In the genomic region with DNA sequence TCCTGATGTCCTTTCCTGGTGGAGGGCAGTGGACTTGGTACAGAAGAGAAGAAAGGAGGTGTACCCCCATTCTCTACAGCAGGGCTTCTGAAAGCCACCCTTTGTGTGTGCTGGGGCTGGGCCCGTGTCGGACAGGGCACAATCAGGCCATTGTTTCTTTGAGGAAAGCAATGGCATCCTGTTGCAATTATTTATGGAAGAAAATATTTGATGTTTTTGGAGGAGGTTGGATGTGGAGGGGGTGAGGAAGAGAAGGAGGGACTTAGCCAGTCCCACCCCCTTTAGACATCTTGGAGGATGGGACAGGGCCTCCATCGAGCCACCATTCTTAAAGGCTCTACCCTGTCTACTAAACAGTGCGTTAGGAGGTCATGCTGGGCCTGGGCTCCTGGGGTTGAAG, we compare ENCODE assay signal across 19 mouse cellular contexts.
A peak's percentile ranks its signal among the peaks of the same experiment; 100 is the strongest.
DNase-seq lines count a peak whose midpoint lies in the region; ATAC-seq and TF ChIP-seq lines count a peak whose summit lies in the region.
"Had no signal": no experiment of that assay in that cellular context is flagged by ENCODE, and none has a peak within 500 bp of the region (broad histone marks: within the 10 kb centered on the region; RNA-seq: fewer than 3 reads in every experiment).

No protein-coding gene starts in this region.

- TF ChIP-seq CTCF in kidney, postnatal 0 days (IDR thresholded peaks at IDR 0.05; ENCODE audit: low read depth) = no peak

- DNase-seq in heart, postnatal 36 days = no peak
- DNase-seq in kidney, postnatal 0 days (ENCODE audit: low spot score) = no peak
- DNase-seq in kidney, adult 11 months = no peak
- DNase-seq in retina, postnatal 1 day = peak; percentile 80
- no peak for DNase-seq in retina, embryonic 14.5 days (ENCODE audit: low spot score)
- no peak for DNase-seq in heart, postnatal 14 days
- DNase-seq: adrenal gland, postnatal 36 days; cerebellum, postnatal 14 days; gastrocnemius, postnatal 36 days; kidney, postnatal 10 days; left cerebral cortex, postnatal 4 days; midbrain, embryonic 14.5 days; thymus, postnatal 14 days had no signal

- intact Hi-C loops in heart, postnatal 36 days (cut with DNase I) = no loop called here
- intact Hi-C loops in heart, postnatal 14 days (cut with DNase I) = no loop called here

- H3K9me3 ChIP-seq in heart, embryonic 16.5 days (replicated peaks; ENCODE audit: control insufficient read depth, low read length) = no peaks in the 10 kb centered on the region
- no peaks in the 10 kb centered on the region for H3K9me3 ChIP-seq in kidney, postnatal 0 days (replicated peaks; ENCODE audit: low read length)

- H3K4me3 ChIP-seq in heart, embryonic 16.5 days (ENCODE audit: low read length) = no peak overlapping the region
- no peak overlapping the region for H3K4me3 ChIP-seq in kidney, postnatal 0 days (replicated peaks; ENCODE audit: low read depth, low read length)

- H3K36me3 ChIP-seq in heart, embryonic 16.5 days (ENCODE audit: control insufficient read depth, insufficient read depth) = no peaks in the 10 kb centered on the region
- H3K36me3 ChIP-seq in kidney, postnatal 0 days (ENCODE audit: insufficient read depth, low read length) = no peaks in the 10 kb centered on the region

- WGBS in heart, embryonic 16.5 days = 67% methylated on average over 4 of the region's 4 CpGs
- 57% methylated on average over 4 of the region's 4 CpGs for WGBS in kidney, postnatal 0 days

- no peak overlapping the region for H3K9ac ChIP-seq in heart, embryonic 16.5 days (ENCODE audit: low read length)
- no peak overlapping the region for H3K9ac ChIP-seq in kidney, postnatal 0 days (ENCODE audit: low read depth, low read length)
- H3K9ac ChIP-seq: liver, embryonic 14.5 days had no signal

- no peak overlapping the region for H3K27ac ChIP-seq in heart, embryonic 16.5 days (ENCODE audit: low read length)
- H3K27ac ChIP-seq in kidney, postnatal 0 days = peak overlapping the region; percentile 79; the same call in 1 of the 2 replicates
- H3K27ac ChIP-seq: liver, embryonic 14.5 days; macrophage had no signal

- H3K4me2 ChIP-seq in heart, embryonic 16.5 days (ENCODE audit: low read depth, low read length) = no peak overlapping the region
- H3K4me2 ChIP-seq in kidney, postnatal 0 days (ENCODE audit: low read length) = no peak overlapping the region
- H3K4me2 ChIP-seq: heart, embryonic 11.5 days had no signal

- no peaks in the 10 kb centered on the region for H3K27me3 ChIP-seq in heart, embryonic 16.5 days (ENCODE audit: control insufficient read depth, insufficient read depth, low read length)
- no peaks in the 10 kb centered on the region for H3K27me3 ChIP-seq in kidney, postnatal 0 days (ENCODE audit: insufficient read depth, low read length)
- H3K27me3 ChIP-seq: Patski had no signal

- ATAC-seq in heart, embryonic 16.5 days (replicated peaks; ENCODE audit: extremely low read depth, insufficient read depth, low FRiP score) = 0 out of 2 replicates have a peak, but pooled peaks have one; percentile 37
- no peak; the same call in 1 of the 2 replicates for ATAC-seq in kidney, postnatal 0 days (replicated peaks; ENCODE audit: low FRiP score, low read depth)
- ATAC-seq in monocyte, adult 5-6 weeks (replicated peaks; ENCODE audit: insufficient number of reproducible peaks, low FRiP score, low TSS enrichment, poor library complexity, severe bottlenecking) = no peak
- ATAC-seq: Patski had no signal

- peaks cover 12% of the 10 kb centered on the region for H3K4me1 ChIP-seq in heart, embryonic 16.5 days (ENCODE audit: control insufficient read depth, insufficient read depth, low read length)
- H3K4me1 ChIP-seq in kidney, postnatal 0 days (replicated peaks; ENCODE audit: insufficient read depth, low read length) = peaks cover 17% of the 10 kb centered on the region; the same call in 1 of the 2 replicates
